Mouse (Mus musculus) limb, embryonic 12.5 days (tissue): ENCODE results near the gene Gfod1. TPM values are rescaled to one million over a fixed set of nuclear protein-coding genes. Genes with fewer than 3 reads are reported as not detected.

Experiments used
- ATAC-seq: fragments of 200-750 bp; cut with Nextera tagmentation; 2 replicates; pipeline ENCODE4 v1.8.0; 2017; ENCODE audit warnings: low read depth, moderate TSS enrichment; ENCODE audit not compliant: insufficient number of reproducible peaks, insufficient read depth, low FRiP score, low TSS enrichment
- H3K27ac ChIP-seq: fragments of 300-500 bp; sonication (generic); 2 replicates; pipeline ENCODE4 v1.5.1; 2016; ENCODE audit warnings: mild to moderate bottlenecking, moderate library complexity
- H3K27me3 ChIP-seq: fragments of 300-500 bp; sonication (generic); 2 replicates; pipeline ENCODE4 v1.6.1; 2016; ENCODE audit warnings: mild to moderate bottlenecking, moderate library complexity
- H3K36me3 ChIP-seq: fragments of 300-500 bp; sonication (generic); 2 replicates; pipeline ENCODE4 v1.6.1; 2016; ENCODE audit warnings: mild to moderate bottlenecking, moderate library complexity
- H3K4me1 ChIP-seq: fragments of 300-500 bp; sonication (generic); replicated peaks from 2 replicates; pipeline ENCODE4 v1.6.1; 2016
- H3K4me2 ChIP-seq: fragments of 300-500 bp; sonication (generic); 2 replicates; pipeline ENCODE4 v1.6.1; 2016; ENCODE audit warnings: mild to moderate bottlenecking, moderate library complexity
- H3K4me3 ChIP-seq: fragments of 300-500 bp; sonication (generic); replicated peaks from 2 replicates; pipeline ENCODE4 v1.5.1; 2016; ENCODE audit warnings: mild to moderate bottlenecking
- H3K9ac ChIP-seq: fragments of 300-500 bp; sonication (generic); replicated peaks from 2 replicates; pipeline ENCODE4 v1.6.1; 2016; ENCODE audit warnings: mild to moderate bottlenecking, moderate library complexity
- H3K9me3 ChIP-seq: fragments of 300-500 bp; sonication (generic); 2 replicates; pipeline ENCODE4 v1.6.1; 2016; ENCODE audit warnings: mild to moderate bottlenecking, moderate library complexity
- WGBS: fragments of 180-500 bp; shearing (Covaris S2); methylation state at CpG from one replicate; pipeline ENCODE4 v1.1.7; 2016; 5-methylcytosine and 5-hydroxymethylcytosine counted together
- polyA plus RNA-seq: library from polyadenylated mRNA; unstranded; fragments of >200 nt; fragmentation: Nextera tagmentation; extraction: Ambion mirVana; gene quantifications from 2 replicates; pipeline ENCODE4 v1.2.1, GENCODE M21; 2016

The Gfod1 gene
- polyA plus RNA-seq, 1 experiment from 2014 or later = 0.23 TPM

DNA sequence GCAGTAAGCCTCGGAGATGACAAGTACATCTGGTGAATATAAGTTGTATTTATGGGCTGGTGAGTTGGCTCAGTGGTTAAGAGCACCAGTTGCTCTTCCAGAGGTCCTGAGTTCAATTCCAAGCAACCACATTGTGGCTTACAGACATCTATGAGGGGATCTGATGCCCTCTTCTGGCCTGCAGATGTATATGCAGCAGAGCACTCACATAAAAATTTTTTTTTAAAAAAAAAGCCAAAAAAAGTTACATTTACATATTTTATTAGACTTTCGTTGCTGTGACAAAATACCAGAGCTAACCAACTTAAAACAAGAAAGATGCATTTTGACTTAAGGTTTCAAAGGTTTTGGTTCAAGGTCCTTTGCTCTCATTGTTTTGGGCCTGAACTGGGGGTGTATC, 17.5 kb upstream of the Gfod1 start:
- H3K9ac ChIP-seq = no peak overlapping the region
- no peaks in the 10 kb centered on the region for H3K36me3 ChIP-seq
- no peak overlapping the region for H3K4me2 ChIP-seq
- no peaks in the 10 kb centered on the region for H3K4me1 ChIP-seq
- H3K4me3 ChIP-seq = no peak overlapping the region
- H3K9me3 ChIP-seq = 0 out of 2 replicates have a peak, but pooled peaks cover 2% of the 10 kb centered on the region
- 80% methylated on average over 2 of the region's 2 CpGs for WGBS
- ATAC-seq = no peak
- no peaks in the 10 kb centered on the region for H3K27me3 ChIP-seq
- no peak overlapping the region for H3K27ac ChIP-seq

DNA sequence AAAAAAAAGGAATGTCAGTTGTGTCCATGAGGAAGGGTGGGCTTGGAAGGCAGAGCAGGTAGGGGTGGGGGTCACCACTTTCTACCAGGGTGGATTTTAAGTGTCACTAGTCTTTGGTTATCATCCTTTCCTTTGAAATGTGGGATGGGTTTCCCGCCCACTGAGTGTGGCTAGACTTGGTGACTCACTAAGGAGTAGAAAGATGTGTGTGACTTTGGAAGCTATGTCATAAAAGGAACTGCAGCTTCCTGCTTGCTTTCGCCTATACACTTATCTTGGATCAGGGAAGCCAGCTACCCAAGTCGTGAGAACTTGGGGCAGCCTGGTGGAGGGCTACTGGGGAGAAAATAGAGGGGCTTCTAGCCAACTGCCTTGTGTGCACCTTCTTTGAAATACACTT, 15.4 kb upstream of the Gfod1 start:
- no peak for ATAC-seq
- no peaks in the 10 kb centered on the region for H3K27me3 ChIP-seq
- no peaks in the 10 kb centered on the region for H3K36me3 ChIP-seq
- H3K4me1 ChIP-seq = no peaks in the 10 kb centered on the region
- H3K4me2 ChIP-seq = no peak overlapping the region
- no peak overlapping the region for H3K4me3 ChIP-seq
- 0 out of 2 replicates have a peak, but pooled peaks cover 2% of the 10 kb centered on the region for H3K9me3 ChIP-seq
- WGBS = 74% methylated on average over 3 of the region's 3 CpGs
- no peak overlapping the region for H3K9ac ChIP-seq
- no peak overlapping the region for H3K27ac ChIP-seq

DNA sequence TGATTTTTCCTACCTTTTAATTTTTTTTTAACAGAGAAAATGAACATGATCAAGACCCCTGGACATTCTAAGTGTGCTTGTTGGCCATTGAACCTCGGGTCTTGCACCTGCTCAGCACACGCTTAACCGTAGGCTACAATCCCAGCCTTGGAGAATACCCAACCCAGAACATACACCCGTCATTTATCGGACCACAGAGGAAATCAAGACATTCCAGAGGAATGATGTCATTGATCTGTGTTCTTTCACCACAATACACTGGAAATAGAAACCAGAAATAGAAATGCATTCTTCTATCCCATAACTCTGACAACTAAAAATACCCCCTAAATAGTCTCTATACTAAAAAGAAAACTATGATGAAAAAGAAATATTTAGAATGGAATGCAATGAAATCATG, 13.4 kb upstream of the Gfod1 start:
- ATAC-seq = no peak
- Histone ChIP-seq H3K4me1 (no peaks in the 10 kb centered on the region), H3K4me3 (no peak overlapping the region), H3K9me3 (0 out of 2 replicates have a peak, but pooled peaks cover 2% of the 10 kb centered on the region), H3K4me2 (no peak overlapping the region), H3K36me3 (no peaks in the 10 kb centered on the region), H3K27ac (no peak overlapping the region), H3K27me3 (no peaks in the 10 kb centered on the region), H3K9ac (no peak overlapping the region)
- WGBS = 78% methylated on average over 5 of the region's 5 CpGs

DNA sequence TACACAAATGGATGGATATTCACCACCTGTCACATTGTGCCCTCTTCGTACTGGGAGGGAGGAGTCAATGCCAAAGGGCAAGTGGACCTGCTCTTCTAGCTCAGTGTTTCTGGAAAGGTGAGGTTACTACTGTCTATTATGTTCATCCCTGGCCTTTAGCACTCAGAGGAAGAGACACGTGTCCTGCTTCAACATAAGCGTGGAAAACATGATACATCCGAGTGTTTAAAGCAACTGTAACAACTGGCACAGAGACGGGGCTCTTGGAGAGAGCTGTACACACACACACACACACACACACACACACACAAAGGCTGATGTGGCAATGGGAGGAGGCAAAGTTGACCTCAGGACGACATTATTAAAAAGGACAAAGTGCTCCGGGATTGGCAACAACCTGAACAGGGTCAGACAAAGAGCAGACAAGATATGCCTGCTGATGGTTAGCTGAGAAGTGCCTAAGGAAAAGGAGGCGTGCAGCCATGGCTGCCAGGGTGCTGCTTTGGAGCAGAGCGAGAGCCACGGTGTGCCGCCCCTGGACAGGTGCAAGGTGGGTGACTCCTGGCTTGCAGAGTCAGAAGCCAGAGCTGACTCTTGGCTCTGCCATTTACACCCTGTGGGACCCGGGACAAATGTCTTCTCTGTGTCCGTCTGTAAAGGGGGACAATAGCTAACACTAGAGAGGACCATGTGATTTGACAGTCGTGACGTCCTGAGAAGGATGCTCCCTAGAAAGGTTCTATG, 1.4 kb upstream of the Gfod1 start:
- Histone ChIP-seq H3K4me3 (no peak overlapping the region), H3K27ac (no peak overlapping the region), H3K9me3 (peaks cover 12% of the 10 kb centered on the region; the same call in 1 of the 2 replicates), H3K36me3 (no peaks in the 10 kb centered on the region), H3K9ac (no peak overlapping the region), H3K27me3 (peaks cover 51% of the 10 kb centered on the region), H3K4me1 (peaks cover 20% of the 10 kb centered on the region), H3K4me2 (no peak overlapping the region)
- WGBS = 73% methylated on average over 15 of the region's 15 CpGs
- ATAC-seq = no peak

DNA sequence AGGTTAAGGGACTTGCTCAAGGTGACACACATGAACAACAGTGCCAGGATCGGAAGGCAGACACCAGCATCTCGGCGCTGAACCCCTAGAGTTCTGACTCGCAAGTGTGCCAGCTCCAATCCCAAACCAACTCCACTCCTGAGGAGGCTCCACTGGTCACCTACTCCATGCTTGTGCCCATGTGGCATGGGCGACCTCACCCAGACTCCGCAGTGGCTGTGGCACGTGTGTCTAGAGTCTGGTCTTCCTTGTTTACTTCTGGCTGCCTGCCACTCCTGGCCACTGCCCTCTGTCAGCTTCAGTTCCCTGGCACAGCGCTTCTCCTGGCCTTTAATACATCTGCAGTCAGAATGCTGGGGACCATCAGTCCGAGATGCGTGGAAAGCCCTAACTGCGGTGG, 728 bp upstream of the Gfod1 start:
- Histone ChIP-seq H3K4me2 (peak overlapping the region; percentile 100), H3K4me1 (peaks cover 20% of the 10 kb centered on the region), H3K27ac (no peak overlapping the region), H3K36me3 (no peaks in the 10 kb centered on the region), H3K27me3 (peaks cover 57% of the 10 kb centered on the region), H3K9ac (no peak overlapping the region), H3K4me3 (peak overlapping the region; percentile 65), H3K9me3 (peaks cover 7% of the 10 kb centered on the region; the same call in 1 of the 2 replicates)
- 26% methylated on average over 11 of the region's 11 CpGs for WGBS
- no peak; the same call in 1 of the 2 replicates for ATAC-seq

DNA sequence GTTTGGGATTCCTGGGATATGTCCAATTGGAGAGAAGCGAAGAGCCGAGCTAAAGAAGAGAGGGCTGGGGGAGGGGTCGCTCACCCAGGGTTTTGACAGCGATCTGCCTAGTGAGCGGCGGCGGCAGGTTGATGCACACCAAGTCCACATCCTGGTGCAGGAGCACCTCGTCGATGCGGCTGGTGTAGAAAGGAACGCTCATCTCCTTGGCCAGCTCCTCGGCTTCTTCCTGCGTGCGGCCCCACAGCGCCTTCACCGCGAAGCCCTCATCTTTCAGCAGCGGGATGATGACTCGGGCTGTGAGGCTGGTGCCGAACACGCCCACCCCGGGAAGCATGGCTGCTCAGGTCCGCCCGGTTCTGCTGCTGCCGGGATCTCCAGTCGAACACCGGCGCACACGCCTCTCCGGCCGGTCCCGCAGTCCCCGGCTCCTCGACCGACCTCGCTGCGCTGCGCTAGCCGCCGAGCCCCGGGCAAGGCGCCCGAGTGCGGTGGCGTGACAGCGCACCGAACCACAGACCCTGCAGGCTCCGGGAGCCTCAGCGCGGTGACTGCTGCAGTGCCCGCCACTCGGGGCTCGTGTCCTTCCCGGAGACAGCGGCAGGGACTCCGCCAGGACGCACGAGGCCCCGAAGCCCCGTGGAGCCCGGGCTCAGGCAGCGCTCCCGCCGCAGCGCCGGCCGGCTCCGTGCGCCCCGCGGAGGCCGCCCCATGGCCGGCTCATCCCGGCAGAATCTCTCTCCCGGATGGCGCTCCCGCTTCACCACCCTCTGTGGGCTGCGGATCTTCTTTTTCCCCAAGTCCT, 609 bp downstream of the Gfod1 start:
- Histone ChIP-seq H3K27me3 (peaks cover 64% of the 10 kb centered on the region), H3K4me3 (peak overlapping the region; percentile 65), H3K27ac (peak overlapping the region; percentile 53; the same call in 1 of the 2 replicates), H3K36me3 (no peaks in the 10 kb centered on the region), H3K9me3 (no peaks in the 10 kb centered on the region), H3K4me1 (peaks cover 20% of the 10 kb centered on the region), H3K9ac (peak overlapping the region; percentile 73), H3K4me2 (peak overlapping the region; percentile 100)
- 0 out of 2 replicates have a peak, but pooled peaks have one; percentile 9 for ATAC-seq
- WGBS = under 1% methylated on average over 78 of the region's 78 CpGs

DNA sequence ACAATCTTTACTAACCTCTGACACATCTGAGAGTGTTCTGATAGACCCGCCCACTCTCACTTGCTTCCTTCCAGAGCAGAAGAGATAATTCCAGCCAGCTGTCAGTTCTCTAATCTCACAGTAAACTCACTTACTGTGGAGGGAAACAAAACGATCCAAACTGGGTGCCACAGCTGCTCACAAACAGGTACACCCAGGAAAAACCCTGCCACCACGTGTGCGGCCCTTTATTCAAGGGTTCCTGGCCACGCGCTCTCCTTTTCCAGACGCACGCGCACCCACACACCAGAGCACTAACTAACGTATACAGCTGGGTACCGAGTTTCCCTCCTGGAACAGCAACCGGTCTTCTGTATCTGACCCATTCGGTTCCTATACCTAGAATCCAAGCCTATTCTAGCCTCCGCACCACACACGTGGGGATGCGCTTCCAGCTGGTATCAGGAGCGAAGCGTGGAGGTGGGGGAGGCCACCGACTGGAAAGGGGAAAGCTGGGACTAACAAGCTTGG, 1.3 kb downstream of the Gfod1 start:
- peak overlapping the region; percentile 100 for H3K4me2 ChIP-seq
- H3K9me3 ChIP-seq = no peaks in the 10 kb centered on the region
- no peak overlapping the region for H3K27ac ChIP-seq
- peaks cover 64% of the 10 kb centered on the region for H3K27me3 ChIP-seq
- no peaks in the 10 kb centered on the region for H3K36me3 ChIP-seq
- 1% methylated on average over 19 of the region's 19 CpGs for WGBS
- H3K4me1 ChIP-seq = peaks cover 20% of the 10 kb centered on the region
- peak overlapping the region; percentile 65 for H3K4me3 ChIP-seq
- H3K9ac ChIP-seq = peak overlapping the region; percentile 73; the same call in 1 of the 2 replicates
- ATAC-seq = no peak

DNA sequence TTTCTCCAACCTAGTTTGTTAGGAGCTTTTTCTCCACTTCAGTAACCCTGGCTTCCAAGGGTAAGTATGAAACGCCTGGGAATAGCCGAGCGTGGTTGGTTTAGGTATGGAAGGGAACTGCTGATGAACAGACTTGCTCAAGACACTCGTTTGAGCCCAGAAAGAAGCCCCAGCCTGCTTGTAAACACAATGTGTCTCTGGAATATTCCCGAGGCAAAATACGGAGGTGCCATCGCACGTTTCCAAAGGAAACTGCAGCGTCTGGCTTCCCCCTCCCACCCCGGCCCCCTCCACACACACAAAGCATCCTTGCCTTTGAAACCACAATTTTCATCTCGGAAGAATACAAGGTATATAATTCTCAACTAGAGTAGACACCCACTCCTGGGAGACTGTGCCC, 1.7 kb downstream of the Gfod1 start:
- Histone ChIP-seq H3K27ac (no peak overlapping the region), H3K9me3 (no peaks in the 10 kb centered on the region), H3K27me3 (peaks cover 68% of the 10 kb centered on the region), H3K4me2 (peak overlapping the region; percentile 100), H3K36me3 (no peaks in the 10 kb centered on the region), H3K4me1 (peaks cover 20% of the 10 kb centered on the region), H3K4me3 (peak overlapping the region; percentile 65), H3K9ac (no peak overlapping the region)
- ATAC-seq = no peak
- whole genome bisulfite sequencing = 9% methylated on average over 11 of the region's 11 CpGs

DNA sequence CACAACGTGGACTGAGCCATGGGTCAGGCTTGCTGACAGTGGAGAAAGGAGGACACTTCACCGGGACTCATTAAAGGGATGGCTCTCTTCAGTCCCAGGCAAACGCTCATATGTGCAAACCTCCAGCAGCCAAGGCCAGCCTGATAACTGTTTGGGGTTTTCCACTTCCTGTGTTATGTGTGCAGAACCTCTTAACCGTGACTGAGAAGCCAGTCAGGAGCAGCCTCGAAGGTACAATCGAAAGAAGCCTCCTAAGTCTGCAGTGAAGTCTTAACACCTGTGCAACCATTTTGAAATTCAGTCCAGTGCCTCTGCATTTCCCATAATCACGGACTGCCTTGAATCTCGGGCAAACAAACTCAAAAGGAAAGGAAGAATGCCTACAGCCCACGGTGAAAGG, 3.1 kb downstream of the Gfod1 start:
- WGBS = 32% methylated on average over 9 of the region's 9 CpGs

DNA sequence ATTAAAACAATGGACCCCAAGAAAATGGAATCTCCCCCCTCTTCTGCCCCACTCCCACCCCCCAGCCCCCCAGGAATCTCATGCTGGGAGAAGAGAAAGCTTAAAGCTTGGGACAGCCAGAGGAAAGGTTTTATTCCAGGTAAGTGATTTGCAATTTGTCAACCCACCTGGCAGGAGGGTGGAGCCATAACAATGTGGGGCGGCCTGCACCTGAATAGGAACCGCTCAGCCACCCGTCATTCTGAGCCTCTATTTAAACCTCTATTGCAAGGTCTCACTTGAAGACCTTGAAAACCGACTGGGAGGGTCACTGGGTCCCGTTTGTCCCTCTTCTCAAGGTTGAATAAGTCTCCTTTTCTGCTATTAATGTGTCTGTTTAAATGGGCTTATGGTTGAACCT, 3.6 kb downstream of the Gfod1 start:
- 22% methylated on average over 5 of the region's 5 CpGs for WGBS
- no peak overlapping the region for H3K9ac ChIP-seq
- no peaks in the 10 kb centered on the region for H3K9me3 ChIP-seq
- H3K4me1 ChIP-seq = peaks cover 20% of the 10 kb centered on the region
- no peak overlapping the region for H3K27ac ChIP-seq
- no peak overlapping the region for H3K4me2 ChIP-seq
- no peaks in the 10 kb centered on the region for H3K36me3 ChIP-seq
- no peak overlapping the region for H3K4me3 ChIP-seq
- no peak for ATAC-seq
- H3K27me3 ChIP-seq = peaks cover 62% of the 10 kb centered on the region

More for the DNA sequence above, 3.1 kb downstream of the Gfod1 start:
- no peak overlapping the region for H3K27ac ChIP-seq
- H3K4me3 ChIP-seq = no peak overlapping the region
- H3K9me3 ChIP-seq = no peaks in the 10 kb centered on the region
- H3K27me3 ChIP-seq = peaks cover 65% of the 10 kb centered on the region
- no peak overlapping the region for H3K9ac ChIP-seq
- H3K4me1 ChIP-seq = peaks cover 20% of the 10 kb centered on the region
- H3K4me2 ChIP-seq = no peak overlapping the region
- ATAC-seq = no peak
- H3K36me3 ChIP-seq = no peaks in the 10 kb centered on the region

DNA sequence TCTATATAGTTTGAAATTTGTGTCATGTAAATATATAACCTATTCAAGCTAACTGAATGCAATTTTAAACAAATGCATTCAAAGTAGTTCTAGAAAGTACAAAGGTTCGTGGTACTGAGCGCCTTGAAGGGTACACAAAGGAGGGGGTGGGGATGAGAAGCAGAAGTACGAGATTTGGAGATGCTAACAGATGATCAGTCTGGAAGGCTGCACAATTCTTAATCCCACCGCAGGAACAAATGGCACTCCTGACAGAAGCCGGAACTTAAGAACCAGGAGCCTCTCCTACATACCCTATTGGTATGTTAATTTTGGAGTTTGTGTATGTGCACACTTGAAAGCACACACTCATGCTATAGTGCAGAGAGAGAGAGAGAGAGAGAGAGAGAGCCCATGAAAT, 4.8 kb downstream of the Gfod1 start:
- no peak overlapping the region for H3K4me2 ChIP-seq
- H3K27me3 ChIP-seq = peaks cover 51% of the 10 kb centered on the region
- peaks cover 14% of the 10 kb centered on the region for H3K4me1 ChIP-seq
- no peak overlapping the region for H3K4me3 ChIP-seq
- H3K36me3 ChIP-seq = no peaks in the 10 kb centered on the region
- no peak overlapping the region for H3K9ac ChIP-seq
- H3K27ac ChIP-seq = no peak overlapping the region
- no peaks in the 10 kb centered on the region for H3K9me3 ChIP-seq
- 57% methylated on average over 5 of the region's 5 CpGs for WGBS
- no peak for ATAC-seq
